Mouse (Mus musculus) testis, adult 2 months (tissue): ENCODE results near the gene C8g. TPM values are rescaled to one million over a fixed set of nuclear protein-coding genes. Genes with fewer than 3 reads are reported as not detected.
A peak's percentile ranks its signal among the peaks of the same experiment; 100 is the strongest.

Experiments
- H3K27ac ChIP-seq: fragments of 200-500 bp; 2 replicates; pipeline ENCODE4 v1.5.1; 2012; ENCODE audit warnings: low read depth, low read length; ENCODE audit not compliant: control insufficient read depth, insufficient read depth
- H3K27me3 ChIP-seq: fragments of 200-500 bp; 2 replicates; pipeline ENCODE4 v1.6.1; 2012; ENCODE audit warnings: mild to moderate bottlenecking, low read length, moderate library complexity; ENCODE audit not compliant: control insufficient read depth, insufficient read depth
- H3K36me3 ChIP-seq: fragments of 200-500 bp; 2 replicates; pipeline ENCODE4 v1.6.1; 2012; ENCODE audit warnings: mild to moderate bottlenecking, low read length; ENCODE audit not compliant: control insufficient read depth, insufficient read depth
- H3K4me1 ChIP-seq: fragments of 200-500 bp; 2 replicates; pipeline ENCODE4 v1.6.1; 2012; ENCODE audit warnings: low read length; ENCODE audit not compliant: control insufficient read depth, insufficient read depth
- H3K4me3 ChIP-seq: fragments of 200-500 bp; 2 replicates; pipeline ENCODE4 v1.5.1; 2012; ENCODE audit warnings: low read depth, mild to moderate bottlenecking, low read length, moderate library complexity, mixed read lengths; ENCODE audit not compliant: control insufficient read depth
- CTCF ChIP-seq: fragments of 200-500 bp; IDR thresholded peaks from 2 replicates; pipeline ENCODE4 v1.5.1; 2012; ENCODE audit warnings: low read depth, mild to moderate bottlenecking, inconsistent platforms, low read length, moderate library complexity; ENCODE audit not compliant: control insufficient read depth, insufficient read depth, insufficient replicate concordance
- POLR2A ChIP-seq: fragments of 200-500 bp; IDR thresholded peaks from 2 replicates; pipeline ENCODE4 v1.6.1; 2012; ENCODE audit warnings: low read depth, mild to moderate bottlenecking, inconsistent platforms, low read length, moderate library complexity; ENCODE audit not compliant: control insufficient read depth
- polyA plus RNA-seq: library from polyadenylated mRNA; depleted of rRNA; stranded (reverse); fragments of >200 nt; gene quantifications from 2 replicates; pipeline ENCODE4 v1.2.3, GENCODE M21; 2012; rRNA removed

C8g gene
- polyA plus RNA-seq = 58.4 and 70.5 TPM in 2 replicates

- Histone ChIP-seq H3K4me1 (peaks cover 18% of the 10 kb centered on the region), H3K36me3 (peaks cover 3% of the 10 kb centered on the region), H3K27ac (peak within 1 kb of the TSS; percentile 89), H3K4me3 (peak within 1 kb of the TSS; percentile 99), H3K27me3 (no peaks in the 10 kb centered on the region)
- TF ChIP-seq POLR2A (peak; percentile 72; the same call in 1 of the 2 replicates), CTCF (no peak)
Observed at GRCm38 (mm10) chr2:25501593-25502486, at the start of gene C8g. TSS of gene C8g (minus strand) at chr2:25501719.

- no peak overlapping the region for H3K27ac ChIP-seq
- no peaks in the 10 kb centered on the region for H3K36me3 ChIP-seq
- H3K27me3 ChIP-seq = no peaks in the 10 kb centered on the region
- peaks cover 7% of the 10 kb centered on the region for H3K4me1 ChIP-seq
- no peak overlapping the region for H3K4me3 ChIP-seq
- no peak for TF ChIP-seq POLR2A
- peak; percentile 54; the same call in 1 of the 2 replicates for TF ChIP-seq CTCF
Observed at GRCm38 (mm10) chr2:25551186-25551585, 49.7 kb upstream of the C8g start.

DNA sequence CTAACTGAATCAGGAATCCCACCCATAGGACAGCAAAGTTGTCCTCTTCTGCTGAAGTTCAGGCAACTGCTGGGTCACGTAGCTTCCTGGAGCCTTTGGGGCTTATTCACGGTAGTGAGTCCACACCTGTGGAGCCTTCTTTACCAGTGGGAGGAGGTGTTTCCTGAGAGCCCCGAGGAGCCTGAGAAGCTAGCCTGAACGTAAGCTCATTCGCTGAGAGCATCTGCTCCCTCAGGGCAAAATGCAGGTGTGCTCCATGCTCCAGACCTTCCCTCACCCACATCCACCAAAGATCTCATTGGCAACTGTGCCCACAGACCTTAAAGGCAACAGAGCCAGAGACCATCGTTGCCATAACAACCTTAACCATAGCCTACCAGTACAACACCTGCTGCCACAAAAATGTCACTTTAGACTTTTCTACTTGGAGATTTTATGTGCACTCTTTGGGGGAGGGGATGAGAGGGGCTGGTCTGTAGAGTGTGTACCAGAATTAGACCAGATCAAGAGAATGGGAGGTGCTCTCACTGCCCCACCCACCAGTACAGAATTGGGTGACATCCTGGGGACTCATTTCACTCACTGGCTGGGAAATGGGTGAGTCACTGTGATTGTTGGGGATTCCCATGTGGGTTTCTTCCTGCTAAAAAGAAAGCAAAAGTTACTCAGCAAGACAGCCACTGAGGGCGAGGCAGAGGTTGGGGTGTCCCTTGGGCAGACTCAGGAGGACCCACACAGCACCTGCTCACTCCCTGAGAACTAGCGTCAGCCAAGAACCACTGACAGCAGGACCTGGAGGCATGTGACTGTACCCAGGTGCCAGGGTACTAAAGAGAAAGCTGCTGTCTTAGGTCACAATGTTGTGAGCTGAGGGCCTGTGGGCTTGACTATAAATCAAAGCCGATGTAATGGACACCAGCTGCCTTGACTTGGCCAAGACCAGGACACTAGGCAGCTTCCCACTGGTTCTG is 47.8 kb upstream of the C8g start:
- no peak for TF ChIP-seq POLR2A
- TF ChIP-seq CTCF = no peak
- Histone ChIP-seq H3K4me3 (no peak overlapping the region), H3K36me3 (no peaks in the 10 kb centered on the region), H3K27ac (no peak overlapping the region), H3K4me1 (peaks cover 11% of the 10 kb centered on the region), H3K27me3 (no peaks in the 10 kb centered on the region)

DNA sequence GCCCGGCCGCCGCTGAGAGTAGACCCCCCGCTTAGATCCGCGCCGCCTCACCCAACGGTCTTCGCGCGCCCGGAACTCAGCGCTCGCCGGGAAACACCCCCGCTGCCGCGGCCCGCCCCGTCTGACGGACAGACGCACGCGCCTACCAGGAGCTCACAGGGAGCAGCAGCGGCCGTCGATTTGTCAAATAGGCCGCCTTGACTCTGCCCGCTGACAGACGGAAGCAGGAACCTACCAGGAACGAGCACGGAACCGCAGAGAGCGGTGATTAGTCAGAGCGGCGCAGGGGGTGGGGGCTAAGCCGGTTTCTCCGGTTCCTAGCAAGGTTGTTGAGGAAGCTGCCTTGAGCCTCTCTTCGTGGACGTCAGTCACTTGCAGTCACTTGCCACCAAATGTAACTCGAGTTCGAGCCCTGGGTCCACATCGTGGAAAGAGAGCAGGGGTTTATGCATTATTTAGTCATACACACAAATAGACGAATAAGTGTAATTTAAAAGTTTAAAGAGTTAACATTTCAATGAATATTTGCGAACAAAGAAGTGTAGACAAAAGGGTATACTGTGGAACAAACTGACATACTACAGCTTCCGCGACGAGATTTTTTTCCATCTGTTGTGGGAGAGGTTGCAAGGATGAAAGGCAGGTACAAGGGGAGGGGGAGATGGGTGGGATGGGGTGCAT is 45.4 kb upstream of the C8g start, which contains the start of gene Traf2:
Traf2 (minus strand) TSS at position 130 of the 681 bp plus-strand sequence.
- no peaks in the 10 kb centered on the region for H3K36me3 ChIP-seq
- TF ChIP-seq POLR2A (no peak), CTCF (no peak)
- H3K4me3 ChIP-seq = peak within 1 kb of the TSS; percentile 98
- peak within 1 kb of the TSS; percentile 99 for H3K27ac ChIP-seq
- peaks cover 11% of the 10 kb centered on the region for H3K4me1 ChIP-seq
- H3K27me3 ChIP-seq = no peaks in the 10 kb centered on the region

- peak overlapping the region; percentile 99 for H3K27ac ChIP-seq
- H3K27me3 ChIP-seq = no peaks in the 10 kb centered on the region
- H3K4me1 ChIP-seq = peaks cover 11% of the 10 kb centered on the region
- no peaks in the 10 kb centered on the region for H3K36me3 ChIP-seq
- peak overlapping the region; percentile 98 for H3K4me3 ChIP-seq
- TF ChIP-seq POLR2A = peak; percentile 72
- no peak for TF ChIP-seq CTCF
Observed at GRCm38 (mm10) chr2:25545996-25546810, 44.7 kb upstream of the C8g start.
